Mouse (Mus musculus) forebrain, embryonic 14.5 days (tissue): Measurements from ENCODE around the gene Tmprss9. TPM values are rescaled to one million over a fixed set of nuclear protein-coding genes. Genes with fewer than 3 reads are reported as not detected.

ENCODE experiments used
- ATAC-seq: fragments of 200-750 bp; cut with Nextera tagmentation; 2 replicates; pipeline ENCODE4 v1.8.0; 2017; ENCODE audit warnings: mild to moderate bottlenecking, moderate library complexity
- DNase-seq: peaks from one replicate; pipeline ENCODE4 v3.0.0-alpha.2; 2015; ENCODE audit warnings: low spot score
- H3K27ac ChIP-seq: fragments of 300-500 bp; sonication (generic); 2 replicates; pipeline ENCODE4 v1.5.1; 2014; ENCODE audit warnings: low read depth, mild to moderate bottlenecking, control low read depth, low read length, moderate library complexity
- H3K27me3 ChIP-seq: fragments of 300-500 bp; sonication (generic); replicated peaks from 2 replicates; pipeline ENCODE4 v1.6.1; 2014; ENCODE audit warnings: low read length, control low read depth, mixed read lengths; ENCODE audit not compliant: control insufficient read depth, insufficient read depth
- H3K36me3 ChIP-seq: fragments of 300-500 bp; sonication (generic); 2 replicates; pipeline ENCODE4 v1.6.1; 2014; ENCODE audit warnings: low read length, control low read depth; ENCODE audit not compliant: control insufficient read depth, insufficient read depth
- H3K4me1 ChIP-seq: fragments of 300-500 bp; sonication (generic); 2 replicates; pipeline ENCODE4 v1.6.1; 2014; ENCODE audit warnings: antibody characterized with exemption, low read length, control low read depth; ENCODE audit not compliant: control insufficient read depth, insufficient read depth
- H3K4me2 ChIP-seq: fragments of 300-500 bp; sonication (generic); 2 replicates; pipeline ENCODE4 v1.6.1; 2014; ENCODE audit warnings: mild to moderate bottlenecking, control low read depth, low read length
- H3K4me3 ChIP-seq: fragments of 300-500 bp; sonication (generic); 2 replicates; pipeline ENCODE4 v1.5.1; 2014; ENCODE audit warnings: low read depth, low read length, control low read depth
- H3K9ac ChIP-seq: fragments of 300-500 bp; sonication (generic); 2 replicates; pipeline ENCODE4 v1.6.1; 2014; ENCODE audit warnings: mild to moderate bottlenecking, low read length, control low read depth, moderate library complexity
- H3K9me3 ChIP-seq: fragments of 300-500 bp; sonication (generic); replicated peaks from 2 replicates; pipeline ENCODE4 v1.6.1; 2016; ENCODE audit warnings: low read length, control low read depth, mixed read lengths; ENCODE audit not compliant: control insufficient read depth
- WGBS: fragments of 180-500 bp; shearing (Covaris S2); extraction: QIAGEN DNeasy Blood & Tissue Kit; methylation state at CpG from one replicate; pipeline ENCODE4 v1.1.7; 2014; 5-methylcytosine and 5-hydroxymethylcytosine counted together
- polyA plus RNA-seq: library from polyadenylated mRNA; unstranded; fragments of >200 nt; fragmentation: Nextera tagmentation; extraction: Ambion mirVana; gene quantifications from 2 replicates; pipeline ENCODE4 v1.2.1, GENCODE M21; 2014

Tmprss9 gene
- polyA plus RNA-seq, 1 experiment from 2014 or later, result 0.13 TPM

DNA sequence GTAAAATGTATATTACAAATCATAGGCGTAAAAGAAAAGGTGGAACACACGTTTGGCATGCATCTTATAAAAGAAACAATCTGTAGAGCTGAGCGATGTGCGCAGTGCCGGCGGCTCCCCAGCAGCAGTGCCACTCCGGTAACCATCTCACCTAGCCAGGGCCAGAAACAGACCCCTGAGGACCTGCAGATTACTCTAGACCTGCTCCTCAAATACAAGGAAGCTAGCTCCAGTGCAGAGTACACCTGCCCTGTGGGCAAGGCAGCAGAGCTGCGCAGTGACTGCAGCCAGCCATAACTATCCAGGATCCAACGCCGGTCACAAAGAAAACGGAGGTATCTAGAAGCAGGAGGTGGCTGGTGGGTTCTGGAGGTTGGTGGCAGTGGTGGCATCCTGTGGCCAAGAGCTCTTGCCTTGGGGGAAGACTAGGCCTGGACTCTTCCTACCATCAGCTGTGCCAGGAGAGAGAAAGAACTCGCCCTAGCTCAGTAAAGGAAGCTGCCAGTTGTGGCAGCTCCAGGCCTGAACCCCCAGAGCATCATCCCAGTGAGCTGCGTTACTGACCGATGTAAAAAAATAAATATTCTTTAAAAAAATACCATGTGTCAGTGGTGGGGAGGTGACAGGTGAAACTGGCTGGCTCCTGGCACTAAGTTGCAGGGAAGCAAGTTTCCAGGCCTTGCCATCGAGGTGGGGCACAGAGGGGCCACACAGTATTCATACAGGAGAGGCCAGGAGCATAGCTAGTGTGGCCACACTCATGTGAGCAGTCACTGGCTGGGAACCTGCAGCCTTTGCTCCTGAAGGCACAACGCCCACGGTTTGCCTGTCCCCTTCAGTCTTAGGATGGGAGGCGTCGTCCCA, 30.0 kb downstream of the Tmprss9 start:
- Histone ChIP-seq H3K4me2 (peak overlapping the region; percentile 39; the same call in 1 of the 2 replicates), H3K9ac (peak overlapping the region; percentile 30; the same call in 1 of the 2 replicates), H3K9me3 (no peaks in the 10 kb centered on the region), H3K4me1 (peaks cover 7% of the 10 kb centered on the region), H3K27ac (no peak overlapping the region; the same call in 1 of the 2 replicates), H3K27me3 (no peaks in the 10 kb centered on the region), H3K36me3 (peaks cover 67% of the 10 kb centered on the region), H3K4me3 (no peak overlapping the region)
- peak; percentile 9 for DNase-seq
- no peak for ATAC-seq
- 88% methylated on average over 19 of the region's 19 CpGs for WGBS

DNA sequence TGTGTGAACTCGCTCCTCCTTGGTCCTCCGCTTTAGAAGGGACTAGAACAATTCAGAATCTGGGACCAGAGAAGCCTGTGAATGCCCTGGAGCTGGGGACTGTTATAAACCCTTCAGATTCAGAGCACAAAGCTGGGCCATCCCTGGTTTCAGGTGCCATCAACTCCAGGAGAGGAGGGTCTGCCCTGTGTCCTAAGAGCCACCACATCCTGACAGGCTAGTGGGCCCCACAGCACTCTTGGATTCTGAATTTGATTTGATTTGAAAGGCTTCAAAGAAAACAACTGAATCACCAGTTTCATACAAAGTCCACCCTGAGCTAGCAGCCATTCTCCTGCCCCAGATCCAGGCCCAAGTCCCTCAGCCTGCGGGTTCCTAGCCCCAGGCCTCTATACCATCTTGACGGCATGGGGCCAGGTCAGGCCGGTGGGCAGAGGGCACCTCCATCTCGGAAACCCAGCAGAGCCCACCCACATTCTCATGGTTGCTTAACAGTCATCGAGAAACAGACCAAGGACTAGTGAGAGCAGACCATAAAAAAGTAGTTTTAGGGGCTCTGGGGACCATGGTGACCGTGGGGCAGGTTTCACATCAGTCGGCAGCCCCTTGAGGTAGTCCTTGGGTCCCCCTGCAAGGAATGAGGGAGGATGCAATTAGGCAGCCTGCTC, 30.8 kb downstream of the Tmprss9 start:
- Histone ChIP-seq H3K4me1 (peaks cover 7% of the 10 kb centered on the region), H3K36me3 (peaks cover 72% of the 10 kb centered on the region)
- 92% methylated on average over 9 of the region's 9 CpGs for WGBS

DNA sequence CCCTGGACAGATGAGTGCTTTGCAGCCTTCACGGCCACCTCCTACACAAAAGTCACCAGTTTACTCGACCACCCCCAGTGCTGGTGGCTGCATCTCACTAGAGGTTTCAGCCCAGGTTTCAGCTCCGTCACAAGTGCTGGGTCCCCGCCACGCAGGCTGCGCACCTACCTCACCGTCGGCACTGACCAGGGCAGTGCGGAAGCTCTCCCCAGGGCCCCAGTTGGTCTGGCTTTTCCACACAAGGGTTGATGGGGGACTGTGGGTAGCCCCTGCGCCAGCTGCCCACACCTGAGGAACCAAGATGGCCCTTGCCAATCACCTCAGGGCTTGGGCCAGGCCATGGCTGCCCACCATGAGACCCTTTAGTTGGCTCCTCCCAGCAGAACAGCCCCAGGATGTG, 31.6 kb downstream of the Tmprss9 start:
- Histone ChIP-seq H3K4me2 (no peak overlapping the region), H3K36me3 (peaks cover 74% of the 10 kb centered on the region), H3K27me3 (no peaks in the 10 kb centered on the region), H3K4me1 (peaks cover 7% of the 10 kb centered on the region), H3K4me3 (no peak overlapping the region), H3K27ac (no peak overlapping the region), H3K9me3 (no peaks in the 10 kb centered on the region), H3K9ac (0 out of 2 replicates have a peak overlapping the region, but pooled peaks have one; percentile 8)
- DNase-seq, result no peak
- no peak for ATAC-seq
- 95% methylated on average over 10 of the region's 10 CpGs for WGBS

More for the DNA sequence above, 30.8 kb downstream of the Tmprss9 start:
- no peak for ATAC-seq
- no peaks in the 10 kb centered on the region for H3K9me3 ChIP-seq
- no peak for DNase-seq
- H3K4me3 ChIP-seq, result no peak overlapping the region
- H3K9ac ChIP-seq, result no peak overlapping the region
- no peak overlapping the region for H3K4me2 ChIP-seq
- no peaks in the 10 kb centered on the region for H3K27me3 ChIP-seq
- no peak overlapping the region for H3K27ac ChIP-seq

DNA sequence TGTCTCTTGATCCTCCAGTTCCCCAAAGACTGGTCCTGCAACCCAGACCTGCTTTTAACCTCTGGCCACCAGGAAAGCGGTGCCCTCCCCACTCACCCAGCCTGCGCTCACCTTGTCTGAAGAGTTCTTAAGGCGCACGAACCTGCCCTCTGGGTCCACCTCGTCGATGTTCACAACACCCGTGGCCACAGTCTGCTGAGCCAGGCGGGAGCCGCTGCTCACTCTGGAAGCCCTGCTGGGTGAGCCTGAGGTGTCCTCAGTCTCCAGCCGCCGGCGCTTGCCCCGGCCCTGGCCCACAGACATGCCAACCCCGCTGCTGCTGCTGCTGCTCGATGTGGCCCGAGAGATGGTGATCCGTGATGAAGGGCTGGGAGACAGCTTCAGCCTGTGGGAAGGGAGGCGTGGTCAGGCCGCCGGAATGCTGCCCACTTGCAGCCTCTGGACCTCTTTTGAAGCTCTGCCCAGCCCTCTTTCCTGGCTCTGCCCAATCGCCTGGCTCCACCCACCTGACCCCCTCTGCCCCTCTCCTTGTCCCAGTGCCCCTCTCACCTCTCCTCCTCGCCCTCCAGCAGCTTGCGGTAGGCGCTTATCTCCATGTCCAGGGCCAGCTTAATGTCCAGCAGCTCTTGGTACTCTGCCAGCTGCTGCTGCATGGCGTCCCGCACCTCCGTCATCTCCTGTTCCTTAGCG, 32.5 kb downstream of the Tmprss9 start:
- Histone ChIP-seq H3K27me3 (no peaks in the 10 kb centered on the region), H3K27ac (no peak overlapping the region), H3K9me3 (no peaks in the 10 kb centered on the region), H3K4me1 (peaks cover 7% of the 10 kb centered on the region), H3K4me2 (no peak overlapping the region), H3K36me3 (peaks cover 74% of the 10 kb centered on the region), H3K9ac (no peak overlapping the region), H3K4me3 (no peak overlapping the region)
- ATAC-seq (no peak), DNase-seq (no peak)
- WGBS, result 87% methylated on average over 28 of the region's 28 CpGs

DNA sequence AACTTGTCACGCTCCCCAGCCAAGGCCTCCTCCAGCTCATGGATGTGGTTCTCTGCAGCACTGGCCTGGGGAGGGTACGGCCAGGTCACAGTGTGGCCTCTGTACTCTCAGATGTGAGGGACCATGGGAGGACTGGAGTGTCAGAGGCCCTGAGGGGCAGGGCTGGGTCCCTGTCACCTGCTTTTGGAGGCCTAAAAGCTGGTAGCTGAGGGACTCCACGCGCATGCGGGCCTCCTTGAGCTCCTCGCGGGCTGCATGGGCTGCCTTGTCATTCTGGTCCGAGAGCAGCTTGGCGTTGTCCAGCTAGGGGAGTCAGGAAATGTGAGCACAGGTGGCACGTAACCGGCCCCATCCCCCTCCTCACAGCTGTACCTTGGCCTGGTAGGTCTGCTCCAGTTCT, 33.1 kb downstream of the Tmprss9 start:
- Histone ChIP-seq H3K36me3 (peaks cover 74% of the 10 kb centered on the region), H3K9ac (no peak overlapping the region), H3K4me2 (no peak overlapping the region), H3K4me3 (no peak overlapping the region), H3K4me1 (peaks cover 3% of the 10 kb centered on the region), H3K27me3 (no peaks in the 10 kb centered on the region), H3K9me3 (no peaks in the 10 kb centered on the region), H3K27ac (no peak overlapping the region)
- ATAC-seq (no peak), DNase-seq (no peak)
- 92% methylated on average over 11 of the region's 11 CpGs for WGBS

DNA sequence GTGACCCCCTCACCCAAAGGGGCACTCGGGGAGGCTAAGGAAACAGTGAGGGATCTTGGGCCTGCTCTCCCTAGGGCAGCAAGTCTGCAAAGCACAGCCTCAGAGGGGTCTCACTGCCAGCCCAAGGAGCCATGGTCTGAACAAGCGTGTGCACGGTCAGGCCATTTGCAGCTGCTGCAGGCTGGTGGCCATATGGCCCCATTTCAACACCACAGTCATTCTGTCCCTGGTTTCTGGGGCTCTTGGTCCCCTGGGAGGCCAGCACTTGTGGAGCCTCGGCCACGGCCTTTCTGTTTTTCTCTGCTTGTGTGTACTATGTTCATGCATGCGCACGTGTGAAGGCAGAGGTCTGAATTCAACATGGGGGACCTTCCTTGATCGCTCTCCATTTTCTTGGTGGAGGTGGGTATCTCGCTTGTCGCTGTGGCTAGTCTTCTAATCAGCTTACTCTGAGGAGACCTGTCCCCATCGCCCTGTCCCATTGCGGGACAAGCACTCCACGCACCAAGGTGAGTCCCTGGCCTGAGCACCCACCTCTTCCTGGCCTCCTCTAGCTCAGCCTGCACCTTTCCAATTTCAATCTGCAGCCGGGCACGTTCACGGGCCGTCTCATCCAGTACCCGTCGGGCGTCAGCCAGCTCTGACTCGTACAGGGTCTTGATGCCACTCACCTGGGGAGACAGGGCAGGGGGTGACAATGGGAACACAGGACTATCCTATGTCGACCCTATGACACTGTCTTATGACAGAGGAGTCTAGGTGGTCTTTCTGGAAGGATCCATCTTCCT, 37.9 kb downstream of the Tmprss9 start:
- Histone ChIP-seq H3K4me3 (no peak overlapping the region), H3K9me3 (no peaks in the 10 kb centered on the region), H3K4me2 (no peak overlapping the region), H3K27me3 (no peaks in the 10 kb centered on the region), H3K9ac (no peak overlapping the region), H3K27ac (no peak overlapping the region), H3K4me1 (no peaks in the 10 kb centered on the region), H3K36me3 (peaks cover 91% of the 10 kb centered on the region)
- 96% methylated on average over 22 of the region's 22 CpGs for WGBS
- ATAC-seq (no peak), DNase-seq (no peak)

DNA sequence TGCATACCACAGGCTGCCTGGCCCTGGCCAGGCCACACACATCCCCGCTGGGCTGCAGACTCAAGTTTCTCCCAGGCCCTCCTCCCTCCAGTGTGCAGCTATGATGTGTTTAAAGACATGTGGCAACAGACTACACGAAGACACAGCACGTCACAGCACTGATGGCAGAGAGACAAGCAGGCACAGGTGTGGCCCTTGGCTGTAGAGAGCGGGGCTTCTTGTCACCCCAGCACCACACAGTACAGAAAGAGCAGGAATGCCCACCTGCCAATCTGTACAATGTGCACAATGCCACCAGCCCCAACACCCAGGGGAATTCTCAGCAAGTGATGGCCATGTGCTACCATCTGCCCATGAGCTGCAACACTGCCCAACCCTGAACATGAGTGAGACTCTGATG, 39.7 kb downstream of the Tmprss9 start:
- Histone ChIP-seq H3K27me3 (no peaks in the 10 kb centered on the region), H3K9ac (no peak overlapping the region), H3K36me3 (peaks cover 83% of the 10 kb centered on the region), H3K9me3 (no peaks in the 10 kb centered on the region), H3K4me1 (no peaks in the 10 kb centered on the region), H3K4me2 (no peak overlapping the region), H3K27ac (no peak overlapping the region), H3K4me3 (no peak overlapping the region)
- 94% methylated on average over 4 of the region's 4 CpGs for WGBS
- ATAC-seq (no peak), DNase-seq (no peak)

DNA sequence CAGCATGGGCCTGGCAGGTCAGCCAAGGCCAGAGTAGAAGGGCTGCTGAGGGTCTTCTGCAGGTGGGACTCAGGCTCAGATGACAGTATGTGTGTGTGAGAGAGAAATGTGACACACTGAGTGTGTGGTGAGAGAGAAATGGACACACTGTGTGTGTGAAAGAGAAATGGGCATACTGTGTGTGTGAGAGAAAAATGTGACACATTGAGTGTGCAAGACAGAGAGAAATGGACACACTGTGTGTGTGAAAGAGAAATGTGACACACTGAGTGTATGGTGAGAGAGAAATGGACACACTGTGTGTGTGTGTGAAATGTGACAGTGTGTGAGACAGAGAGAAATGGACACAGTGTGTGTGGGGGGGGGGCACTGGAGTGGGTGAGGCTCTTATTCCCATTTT, 40.2 kb downstream of the Tmprss9 start:
- H3K9ac ChIP-seq, result no peak overlapping the region
- DNase-seq (no peak), ATAC-seq (no peak)
- no peak overlapping the region for H3K4me2 ChIP-seq
- H3K4me1 ChIP-seq, result no peaks in the 10 kb centered on the region
- H3K27ac ChIP-seq, result no peak overlapping the region
- no peaks in the 10 kb centered on the region for H3K27me3 ChIP-seq
- H3K36me3 ChIP-seq, result peaks cover 81% of the 10 kb centered on the region
- no peak overlapping the region for H3K4me3 ChIP-seq
- no peaks in the 10 kb centered on the region for H3K9me3 ChIP-seq
